Mouse (Mus musculus) T-helper 17 cell (primary cell): Measurements from ENCODE around the gene Rgs1.

Experiments
- in situ Hi-C, 2 experiments: fragments of 300-600 bp; cut with MboI, MseI; formaldehyde crosslinking; loops; 1 replicate in 1 of 2; 2 replicates in 1 of 2; pipeline ENCODE4 v1.15.1; 2025; ENCODE audit warnings: high pct_unique_total_duplicates in 2 of 2

Rgs1 gene

GRCm38 (mm10) chr1:144200496-144200895 lies 48.5 kb downstream of the Rgs1 start:
- in situ Hi-C loops: loop anchor here (5.0 to 10.0 kb wide), 2 partner anchors 107 to 116 kb away; no protein-coding TSS in a partner anchor

GRCm38 (mm10) chr1:144199538-144199937 lies 49.5 kb downstream of the Rgs1 start:
- in situ Hi-C loops: loop anchor here (5.0 to 25.0 kb wide), 3 partner anchors 178 to 387 kb away; no protein-coding TSS in a partner anchor

- in situ Hi-C loops: loop anchor here (5.0 to 25.0 kb wide), 3 partner anchors 180 to 385 kb away; no protein-coding TSS in a partner anchor
Measured at GRCm38 (mm10) chr1:144197684-144198083, 51.4 kb downstream of the Rgs1 start.
